Mouse (Mus musculus): Measurements from ENCODE around the gene Rapgef4.
A peak's percentile ranks its signal among the peaks of the same experiment; 100 is the strongest.

Rapgef4 gene

GRCm38 (mm10) chr2:72148647-72149046 lies 167.6 kb downstream of the Rapgef4 start:
- DNase-seq (ENCODE audit: low spot score): no peak

DNA sequence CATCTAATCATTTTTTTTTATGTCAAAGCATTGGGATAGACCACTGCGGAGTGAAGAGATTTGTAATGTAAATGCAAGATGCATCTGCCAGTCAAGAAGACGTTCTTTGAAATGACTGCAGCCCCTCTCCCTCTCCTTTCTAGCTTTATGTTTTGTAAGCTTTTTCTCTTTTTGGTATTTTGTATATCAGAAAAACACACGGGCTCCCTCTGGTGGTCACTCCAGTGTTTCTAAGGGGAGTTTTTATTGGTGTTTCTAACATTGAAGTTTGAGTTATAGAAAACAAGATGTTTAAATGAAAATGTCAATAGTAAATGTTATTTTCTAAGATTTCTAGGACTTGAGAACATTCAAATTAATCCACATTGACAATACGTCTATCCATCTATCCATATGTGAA lies 168.0 kb downstream of the Rapgef4 start:
- DNase-seq (ENCODE audit: low spot score): peak; percentile 18

DNA sequence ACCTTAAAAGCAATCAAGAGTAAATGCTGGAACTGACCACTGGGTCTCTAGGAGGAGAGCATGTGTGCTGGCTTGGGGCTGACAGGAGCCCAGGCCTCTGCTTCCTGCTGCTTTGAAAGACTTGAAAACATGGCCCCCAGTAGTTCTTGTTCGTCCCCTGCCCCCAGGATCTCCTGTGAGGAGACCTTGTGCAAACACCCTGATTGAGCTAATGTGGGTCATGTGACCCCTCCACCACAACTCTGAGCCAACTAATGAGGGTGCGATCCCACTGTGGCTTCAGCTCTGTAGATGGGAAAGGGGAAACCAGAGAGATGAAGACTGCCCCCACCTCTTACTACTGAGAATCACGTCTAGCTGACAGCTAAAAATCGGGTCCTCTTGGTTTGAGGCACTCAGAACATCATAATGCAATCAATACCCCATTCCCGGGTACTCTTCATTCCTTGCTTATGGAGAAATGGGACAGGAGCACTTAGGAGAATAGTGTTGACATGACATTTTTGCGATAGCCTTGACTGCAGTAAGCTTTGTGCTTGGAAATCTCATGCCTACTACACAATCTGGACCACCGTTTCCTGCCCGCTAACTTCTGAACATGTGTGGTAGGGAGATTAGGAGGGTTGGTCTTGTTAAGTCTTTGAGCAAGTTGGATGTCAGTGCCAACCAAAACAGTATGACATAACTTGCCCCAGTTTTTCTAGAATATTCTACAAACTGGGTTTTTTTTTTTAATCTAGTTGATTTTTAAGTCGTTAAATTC lies 170.9 kb downstream of the Rapgef4 start:
- no peak for DNase-seq (ENCODE audit: low spot score)

- DNase-seq (ENCODE audit: low spot score): no peak
Observed at GRCm38 (mm10) chr2:72152746-72153145, 171.7 kb downstream of the Rapgef4 start.

- DNase-seq (ENCODE audit: low spot score): no peak
Observed at GRCm38 (mm10) chr2:72153851-72154250, 172.8 kb downstream of the Rapgef4 start.

GRCm38 (mm10) chr2:72155102-72155773 lies 174.2 kb downstream of the Rapgef4 start:
- DNase-seq (ENCODE audit: low spot score): no peak

DNA sequence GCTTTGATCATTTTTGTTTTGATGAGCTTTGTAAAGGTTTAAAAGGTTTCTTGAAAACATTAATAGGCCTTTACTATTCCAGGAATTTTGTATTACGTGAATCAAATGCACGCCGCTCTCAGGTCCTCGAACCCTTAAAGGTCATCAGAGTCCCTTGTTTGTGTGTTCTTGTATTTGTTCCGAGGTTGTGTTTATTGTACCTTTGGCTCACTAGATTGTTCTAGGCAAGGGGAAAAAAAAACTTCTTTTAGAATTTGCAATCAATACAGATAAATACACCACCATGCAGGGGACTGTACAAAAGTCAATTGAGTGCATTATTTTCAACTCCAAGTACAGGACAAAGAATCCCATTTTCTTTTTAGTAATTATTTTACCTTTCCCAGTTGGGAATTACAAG lies 175.4 kb downstream of the Rapgef4 start:
- no peak for DNase-seq (ENCODE audit: low spot score)

DNA sequence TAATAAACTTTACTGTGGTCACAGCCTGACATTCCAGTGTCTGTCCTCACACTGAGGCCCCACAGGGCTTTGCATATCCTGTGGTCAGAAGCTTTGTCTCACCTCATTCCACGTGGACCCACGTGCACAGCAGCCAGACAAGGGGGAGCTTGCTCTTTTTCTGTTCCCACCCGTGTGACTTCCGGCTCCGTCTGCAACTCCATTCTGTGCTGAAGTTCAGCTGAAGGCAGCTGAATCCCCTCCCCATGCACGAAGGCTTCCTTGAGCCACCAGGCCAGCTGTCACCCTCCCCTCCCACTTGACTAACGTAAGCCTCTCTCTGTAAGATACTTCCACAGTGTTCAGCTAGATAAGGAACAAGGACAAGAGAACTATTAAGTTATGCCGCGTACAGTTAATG lies 176.5 kb downstream of the Rapgef4 start:
- DNase-seq (ENCODE audit: low spot score): no peak

DNA sequence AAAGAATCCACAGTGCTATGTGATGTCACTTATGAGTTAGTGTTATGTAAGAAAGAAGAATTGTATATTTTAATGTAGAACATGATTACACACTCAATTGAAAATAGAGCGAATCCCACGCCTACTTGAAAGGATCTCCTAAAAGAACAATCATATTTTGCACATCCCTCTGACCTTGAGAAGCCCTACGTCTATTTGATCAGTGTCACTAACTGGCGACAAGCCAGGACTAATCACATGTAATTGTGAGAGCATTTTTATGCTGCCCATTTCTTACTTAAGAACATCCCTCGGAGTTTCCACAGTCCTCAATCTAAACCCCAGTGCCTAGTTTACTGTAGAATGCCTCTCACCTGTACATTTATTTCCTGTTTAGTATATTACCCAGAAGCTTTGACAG lies 177.0 kb downstream of the Rapgef4 start:
- DNase-seq (ENCODE audit: low spot score): no peak

GRCm38 (mm10) chr2:72158691-72159225 lies 177.7 kb downstream of the Rapgef4 start:
- no peak for DNase-seq (ENCODE audit: low spot score)

DNA sequence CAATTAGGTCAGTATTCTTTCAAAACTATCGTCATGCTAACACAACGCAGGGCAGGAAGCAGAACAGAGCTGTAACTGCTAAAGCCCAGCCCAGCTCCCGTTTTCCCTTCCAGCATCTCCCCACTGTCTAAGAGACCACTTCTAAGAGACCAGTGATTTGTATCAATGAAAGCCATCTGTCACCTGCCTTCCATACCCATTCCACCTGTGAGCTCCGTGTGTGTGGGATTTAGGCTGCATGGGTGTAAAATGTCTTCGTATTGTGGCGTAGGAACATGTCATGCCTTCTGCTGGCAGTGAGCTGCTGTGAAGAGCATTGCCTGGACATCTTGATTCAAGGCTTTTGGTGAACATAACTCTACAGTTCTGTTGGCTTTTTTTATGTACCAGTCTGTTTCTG lies 178.2 kb downstream of the Rapgef4 start:
- DNase-seq (ENCODE audit: low spot score): no peak

DNA sequence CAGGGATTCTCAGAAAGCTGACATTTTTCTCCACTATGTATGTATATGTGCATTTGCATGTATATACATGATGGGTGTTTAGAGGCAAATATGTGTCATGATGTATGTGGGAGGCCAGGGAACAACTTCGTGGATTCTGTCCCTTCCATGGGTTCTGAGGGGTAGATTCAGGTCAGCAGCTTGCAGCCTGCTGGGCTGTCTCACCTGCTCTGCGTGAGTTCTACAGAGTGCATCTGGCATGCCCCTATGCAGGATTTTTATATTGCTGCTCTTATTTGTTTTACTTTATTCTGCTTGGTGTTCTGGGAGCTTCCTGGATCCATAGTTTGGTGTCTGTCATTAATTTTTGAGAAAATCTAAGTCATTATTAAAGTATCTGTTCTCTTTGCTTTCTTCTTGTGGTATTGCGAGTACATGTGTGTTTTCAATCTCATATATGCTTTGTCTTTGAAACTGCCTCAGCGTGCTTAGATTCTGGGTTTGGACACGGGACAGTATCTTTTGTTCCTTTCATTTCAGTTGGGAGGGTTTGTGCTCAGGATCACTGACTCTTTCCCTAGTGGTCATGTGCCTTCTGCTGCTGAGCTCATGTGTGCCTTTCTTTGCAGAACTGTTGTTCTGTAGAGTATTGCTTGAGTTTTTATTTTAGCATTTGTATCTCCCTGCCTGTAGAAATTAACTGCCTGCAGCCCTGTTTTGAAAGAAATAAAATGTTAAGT lies 184.3 kb downstream of the Rapgef4 start:
- no peak for DNase-seq (ENCODE audit: low spot score)

- DNase-seq (ENCODE audit: low spot score): no peak
Observed at GRCm38 (mm10) chr2:72169451-72170100, 188.5 kb downstream of the Rapgef4 start.

DNA sequence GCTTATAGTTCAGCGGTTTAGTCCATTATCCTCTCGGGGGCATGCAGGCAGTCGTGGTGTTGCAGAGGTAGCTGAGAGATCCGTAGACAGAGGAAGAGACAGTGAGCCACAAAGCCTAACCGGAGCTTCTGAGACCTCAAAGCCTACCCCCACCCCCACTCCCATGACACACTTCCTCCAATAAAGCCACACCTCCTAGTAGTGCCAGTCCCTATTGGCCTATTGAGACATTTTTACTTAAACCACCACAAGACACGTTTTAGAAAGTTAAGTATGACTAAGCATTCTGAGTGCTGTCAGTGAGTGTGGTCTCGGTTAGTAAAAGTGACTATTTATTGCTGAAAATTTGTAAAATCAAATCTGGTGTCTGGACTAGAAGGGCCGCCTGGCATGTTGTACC lies 189.5 kb downstream of the Rapgef4 start:
- DNase-seq (ENCODE audit: low spot score): peak; percentile 20

DNA sequence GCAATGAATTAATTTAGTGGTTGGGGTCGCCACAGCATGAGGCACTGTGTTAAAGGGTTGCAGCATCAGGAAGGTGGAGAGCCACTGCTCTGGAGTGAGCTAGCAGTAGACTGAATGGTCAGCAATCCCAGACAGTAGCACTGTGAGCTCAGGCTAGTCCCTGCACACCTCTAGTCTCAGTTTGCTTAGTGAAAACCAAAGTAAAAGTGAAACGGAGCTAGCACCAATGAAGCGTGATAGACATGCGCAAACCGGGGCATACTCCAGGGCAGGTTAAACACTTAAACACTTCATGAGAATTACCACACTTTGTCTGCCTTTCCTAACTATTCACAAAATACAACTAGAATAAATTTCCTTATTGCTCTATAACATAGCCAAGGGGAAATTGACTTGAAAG lies 190.2 kb downstream of the Rapgef4 start:
- no peak for DNase-seq (ENCODE audit: low spot score)

GRCm38 (mm10) chr2:72173010-72173409 lies 192.0 kb downstream of the Rapgef4 start:
- no peak for DNase-seq (ENCODE audit: low spot score)

DNA sequence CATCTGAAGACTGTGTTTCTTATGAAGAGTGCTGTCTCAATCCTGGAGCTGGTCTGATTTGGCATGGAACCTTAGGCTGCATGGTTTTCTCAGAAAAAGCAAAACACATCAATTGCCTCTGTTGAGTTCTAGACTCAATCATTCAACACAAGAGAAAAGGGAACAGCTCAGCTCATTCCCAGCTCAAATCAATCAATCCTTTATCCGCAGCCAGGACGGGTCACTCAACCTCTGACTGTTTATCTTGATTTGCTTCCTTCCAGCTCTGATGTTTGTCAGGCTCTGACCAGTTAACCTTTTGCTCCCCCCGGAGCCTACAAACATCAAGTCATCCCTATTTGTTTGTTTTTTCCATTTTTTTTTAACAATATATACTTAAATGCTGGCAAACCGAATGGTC lies 192.8 kb downstream of the Rapgef4 start:
- DNase-seq (ENCODE audit: low spot score): no peak

GRCm38 (mm10) chr2:72175536-72175935 lies 194.5 kb downstream of the Rapgef4 start:
- no peak for DNase-seq (ENCODE audit: low spot score)

DNA sequence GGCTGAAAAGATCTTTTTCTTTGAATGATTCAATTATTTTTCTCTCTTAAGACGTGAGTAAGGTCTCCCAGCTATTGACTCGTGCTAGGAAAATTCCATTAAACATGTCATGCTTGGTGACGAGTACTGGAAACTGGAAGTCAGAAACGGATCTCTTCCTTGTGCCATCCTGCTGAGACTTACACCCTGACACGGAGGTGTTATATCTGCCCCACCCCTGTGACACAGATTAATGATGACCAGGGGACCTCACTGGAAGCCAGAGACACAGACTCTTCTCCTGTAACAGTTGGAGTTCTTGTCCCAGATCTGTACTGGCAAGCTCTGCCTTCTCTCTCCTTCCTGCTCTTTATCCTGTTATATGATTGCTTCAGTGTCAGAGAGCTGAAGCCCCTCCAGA lies 194.9 kb downstream of the Rapgef4 start:
- no peak for DNase-seq (ENCODE audit: low spot score)

DNA sequence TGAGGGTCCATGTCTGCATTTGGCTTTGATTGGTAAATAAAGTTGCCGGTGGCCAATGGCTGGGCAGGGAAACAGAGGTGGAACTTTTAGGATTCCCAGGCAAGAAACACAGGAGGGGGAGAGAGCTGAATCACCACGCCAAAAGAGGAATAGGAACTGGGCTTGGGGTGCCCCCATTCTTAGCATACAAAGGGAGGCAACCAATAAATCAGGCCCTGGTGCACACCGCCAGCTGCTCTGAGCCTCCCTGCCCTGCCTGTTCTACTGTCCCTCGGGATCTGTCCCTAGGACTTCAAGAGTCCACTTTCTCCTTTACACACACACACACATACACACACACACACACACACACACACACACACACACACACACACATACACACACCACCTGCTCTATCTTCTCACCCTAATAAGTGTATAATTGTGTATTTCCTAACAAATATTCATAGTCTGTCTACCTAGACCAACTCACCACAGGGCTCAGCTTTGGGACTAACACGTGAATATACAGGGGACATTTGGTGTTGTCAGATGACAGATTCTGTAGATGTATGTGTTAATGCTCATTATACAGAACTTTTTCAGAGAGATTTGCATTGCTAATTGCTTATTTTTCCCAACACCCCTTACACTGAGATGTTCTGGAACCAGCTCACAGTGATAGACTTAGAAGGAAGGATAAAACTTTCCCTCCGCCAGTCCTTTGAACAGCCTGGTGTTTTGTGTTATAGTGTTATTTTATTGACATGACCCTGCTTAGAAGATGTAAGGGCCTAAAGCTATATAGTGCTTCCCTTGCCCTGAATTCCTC lies 196.4 kb downstream of the Rapgef4 start:
- DNase-seq (ENCODE audit: low spot score): no peak

GRCm38 (mm10) chr2:72178025-72178424 lies 197.0 kb downstream of the Rapgef4 start:
- DNase-seq (ENCODE audit: low spot score): no peak

Measured in c-Kit-positive CD71-positive TER-119-positive erythroid progenitor cells, embryonic 14.5 days (primary cell).